Mouse (Mus musculus): Measurements from ENCODE around the gene Dpp6. TPM values are rescaled to one million over a fixed set of nuclear protein-coding genes. Genes with fewer than 3 reads are reported as not detected.

Gene Dpp6
- total and polyA plus RNA-seq, 3 experiments, result not detected

DNA sequence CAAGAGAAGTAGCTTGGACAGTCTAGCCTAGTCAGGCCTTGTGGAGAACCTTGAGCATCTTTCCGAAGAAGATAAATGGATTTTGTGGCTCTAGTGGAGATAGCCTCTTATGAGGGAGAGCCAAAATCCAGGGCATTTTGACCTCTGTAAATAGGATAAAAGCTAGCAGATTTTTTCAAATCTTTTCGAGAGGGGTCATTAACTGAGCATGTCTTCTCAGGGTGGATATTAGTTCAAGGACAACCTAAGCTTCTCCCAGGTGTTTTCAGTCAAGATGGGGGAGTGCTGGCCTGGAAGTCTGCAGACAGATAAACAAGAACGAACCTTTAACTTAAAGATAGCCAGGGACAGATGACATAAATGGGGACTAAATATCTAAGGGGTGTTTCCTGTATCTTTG lies 581.4 kb downstream of the Dpp6 start:
- no peak overlapping the region for H3K27ac ChIP-seq (ENCODE audit: control insufficient read depth, low read depth, low read length)
- DNase-seq (ENCODE audit: low read depth, low spot score), result no peak
- TF ChIP-seq UBTF (IDR thresholded peaks at IDR 0.05; ENCODE audit: borderline replicate concordance, insufficient read depth, low read depth, low read length) (no peak), ZNF384 (IDR thresholded peaks at IDR 0.05; ENCODE audit: low read depth, low read length) (no peak), MAX (IDR thresholded peaks at IDR 0.05; ENCODE audit: low read length) (no peak), MYB (IDR thresholded peaks at IDR 0.05; ENCODE audit: low read depth, low read length) (no peak), MEF2A (IDR thresholded peaks at IDR 0.05; ENCODE audit: extremely low read depth, insufficient replicate concordance, low read depth, low read length, poor library complexity, severe bottlenecking) (no peak), KAT2A (conservative IDR thresholded peaks at IDR 0.05; ENCODE audit: low read depth, low read length) (no peak), RAD21 (IDR thresholded peaks at IDR 0.05; ENCODE audit: low read depth, low read length) (no peak), BHLHE40 (IDR thresholded peaks at IDR 0.05; ENCODE audit: borderline replicate concordance, low read depth, low read length) (no peak)
- no peak overlapping the region for H3K4me3 ChIP-seq (ENCODE audit: control insufficient read depth in 1 of 2, insufficient read depth in 1 of 2, low read depth in 2 of 2, low read length in 2 of 2)
- H3K36me3 ChIP-seq (ENCODE audit: control insufficient read depth in 1 of 2, insufficient read depth in 2 of 2, low read length in 2 of 2), result no peaks in the 10 kb centered on the region
- H3K4me1 ChIP-seq (ENCODE audit: control insufficient read depth in 1 of 2, insufficient read depth in 2 of 2, low read length in 2 of 2), result no peaks in the 10 kb centered on the region
- H3K27me3 ChIP-seq (ENCODE audit: control insufficient read depth in 1 of 2, insufficient read depth in 2 of 2, low read length in 2 of 2), result no peaks in the 10 kb centered on the region
- no peak overlapping the region for H3K9ac ChIP-seq (ENCODE audit: control insufficient read depth, low read depth, low read length, poor library complexity, severe bottlenecking)
- H3K9me3 ChIP-seq (replicated peaks; ENCODE audit: insufficient read depth, low read length), result no peaks in the 10 kb centered on the region
- no peaks in the 10 kb centered on the region; the same call in 1 of the 2 replicates for H3K79me2 ChIP-seq (ENCODE audit: control insufficient read depth, insufficient read depth, low read length, poor library complexity)

GRCm38 (mm10) chr5:27399111-27399510 lies 582.1 kb downstream of the Dpp6 start:
- no peaks in the 10 kb centered on the region; the same call in 1 of the 2 replicates for H3K79me2 ChIP-seq (ENCODE audit: control insufficient read depth, insufficient read depth, low read length, poor library complexity)
- DNase-seq (ENCODE audit: low read depth, low spot score), result no peak
- H3K36me3 ChIP-seq (ENCODE audit: control insufficient read depth in 1 of 2, insufficient read depth in 2 of 2, low read length in 2 of 2), result no peaks in the 10 kb centered on the region
- TF ChIP-seq JUND (IDR thresholded peaks at IDR 0.05; ENCODE audit: low read depth, low read length) (no peak), USF2 (IDR thresholded peaks at IDR 0.05; ENCODE audit: borderline replicate concordance in 1 of 2, insufficient read depth in 1 of 2, low read depth in 1 of 2, low read length in 2 of 2) (no peak), CTCF (IDR thresholded peaks at IDR 0.05 in 2 of 3, conservative IDR thresholded peaks at IDR 0.05 in 1 of 3; ENCODE audit: control insufficient read depth in 1 of 3, insufficient read depth in 1 of 3, low read depth in 2 of 3, low read length in 3 of 3, poor library complexity in 1 of 3, severe bottlenecking in 1 of 3) (no peak), CHD1 (IDR thresholded peaks at IDR 0.05; ENCODE audit: low read depth, low read length) (no peak), NRF1 (IDR thresholded peaks at IDR 0.05; ENCODE audit: insufficient read depth, low read depth, low read length, poor library complexity, severe bottlenecking) (no peak), HCFC1 (IDR thresholded peaks at IDR 0.05; ENCODE audit: low read depth, low read length) (no peak), ZNF384 (IDR thresholded peaks at IDR 0.05; ENCODE audit: low read depth, low read length) (no peak), POLR2AphosphoS2 (IDR thresholded peaks at IDR 0.05; ENCODE audit: low read length) (no peak), MAZ (IDR thresholded peaks at IDR 0.05; ENCODE audit: low read depth, low read length) (no peak), TAL1 (IDR thresholded peaks at IDR 0.05; ENCODE audit: low read length) (no peak), RCOR1 (IDR thresholded peaks at IDR 0.05; ENCODE audit: low read depth, low read length) (no peak), E2F4 (IDR thresholded peaks at IDR 0.05; ENCODE audit: borderline replicate concordance, low read depth, low read length) (no peak), ZC3H11A (IDR thresholded peaks at IDR 0.05; ENCODE audit: low read depth, low read length) (no peak), MYC (IDR thresholded peaks at IDR 0.05; ENCODE audit: low read depth, low read length) (no peak), BHLHE40 (IDR thresholded peaks at IDR 0.05; ENCODE audit: borderline replicate concordance, low read depth, low read length) (no peak), UBTF (IDR thresholded peaks at IDR 0.05; ENCODE audit: borderline replicate concordance, insufficient read depth, low read depth, low read length) (no peak), ZKSCAN1 (IDR thresholded peaks at IDR 0.05; ENCODE audit: low read depth, low read length) (no peak), ZMIZ1 (IDR thresholded peaks at IDR 0.05; ENCODE audit: low read depth, low read length) (no peak), USF1 (IDR thresholded peaks at IDR 0.05; ENCODE audit: low read depth, low read length) (no peak), TBP (IDR thresholded peaks at IDR 0.05; ENCODE audit: low read depth, low read length) (no peak)
- H3K9ac ChIP-seq (ENCODE audit: control insufficient read depth, low read depth, low read length, poor library complexity, severe bottlenecking), result no peak overlapping the region
- H3K27me3 ChIP-seq (ENCODE audit: control insufficient read depth in 1 of 2, insufficient read depth in 2 of 2, low read length in 2 of 2), result no peaks in the 10 kb centered on the region
- no peaks in the 10 kb centered on the region for H3K9me3 ChIP-seq (replicated peaks; ENCODE audit: insufficient read depth, low read length)
- no peak overlapping the region for H3K27ac ChIP-seq (ENCODE audit: control insufficient read depth, low read depth, low read length)
- no peak overlapping the region for H3K4me3 ChIP-seq (ENCODE audit: control insufficient read depth in 1 of 2, insufficient read depth in 1 of 2, low read depth in 2 of 2, low read length in 2 of 2)
- no peaks in the 10 kb centered on the region for H3K4me1 ChIP-seq (ENCODE audit: control insufficient read depth in 1 of 2, insufficient read depth in 2 of 2, low read length in 2 of 2)

Measured in MEL (cell line).